Mouse (Mus musculus) layer of hippocampus, postnatal 10 days (tissue): ENCODE results near the gene Zfhx2. TPM values are rescaled to one million over a fixed set of nuclear protein-coding genes. Genes with fewer than 3 reads are reported as not detected.

ENCODE experiments used
- total RNA-seq, 2 experiments: library from RNA; stranded (reverse); gene quantifications; 2 replicates each; pipeline ENCODE4 v1.2.3; 2021

The Zfhx2 gene
- total RNA-seq, 2 experiments from 2014 or later, result 34.0 to 39.3 TPM

Other genes with a start within 250 kb of the Zfhx2 start
- gene Homez, start 221.4 kb downstream of the Zfhx2 start, total RNA-seq, result 10 to 100 TPM; 16.6 to 16.8 TPM
- 10 to 100 TPM; 36.7 to 40.0 TPM for gene Ppp1r3e, start 214.8 kb downstream of the Zfhx2 start, total RNA-seq
- 10 to 100 TPM; 68.8 to 72.1 TPM for gene Bcl2l2, start 208.9 kb downstream of the Zfhx2 start, total RNA-seq
- gene Gm20521, start 208.9 kb downstream of the Zfhx2 start, total RNA-seq, result 1 to 10 TPM in 1 of 2 experiments, not detected in 1; 9.9 TPM
- gene Pabpn1, start 199.8 kb downstream of the Zfhx2 start, total RNA-seq, result 100 to 1,000 TPM; 266 to 288 TPM
- 100 to 1,000 TPM; 606 to 608 TPM for gene Slc22a17, start 179.2 kb downstream of the Zfhx2 start, total RNA-seq
- 10 to 100 TPM; 16.8 to 17.9 TPM for gene Efs, start 166.2 kb downstream of the Zfhx2 start, total RNA-seq
- gene Il25, start 159.6 kb downstream of the Zfhx2 start, total RNA-seq, result not detected
- gene Cmtm5, start 156.1 kb downstream of the Zfhx2 start, total RNA-seq, result 10 to 100 TPM; 33.5 to 37.0 TPM
- 1 to 10 TPM; 3.1 to 4.9 TPM for gene Myh6, start 125.4 kb downstream of the Zfhx2 start, total RNA-seq
- gene Gm17428, start 115.4 kb downstream of the Zfhx2 start, total RNA-seq, result not detected
- 1 to 10 TPM; 4.4 to 7.4 TPM for gene Myh7, start 97.7 kb downstream of the Zfhx2 start, total RNA-seq
- 10 to 100 TPM; 30.0 to 39.1 TPM for gene Ngdn, start 76.9 kb downstream of the Zfhx2 start, total RNA-seq
- gene Thtpa, start 2.5 kb upstream of the Zfhx2 start, total RNA-seq, result 10 to 100 TPM; 26.5 to 31.1 TPM
- 10 to 100 TPM; 19.2 to 20.6 TPM for gene Ap1g2, start 14.3 kb upstream of the Zfhx2 start, total RNA-seq
- 100 to 1,000 TPM; 410 to 431 TPM for gene Jph4, start 24.6 kb upstream of the Zfhx2 start, total RNA-seq
- under 1 TPM in 1 of 2 experiments, not detected in 1; 0.38 TPM for gene Dhrs2, start 129.7 kb upstream of the Zfhx2 start, total RNA-seq